21 mouse cellular contexts compared by ENCODE assay signal in the genomic region with DNA sequence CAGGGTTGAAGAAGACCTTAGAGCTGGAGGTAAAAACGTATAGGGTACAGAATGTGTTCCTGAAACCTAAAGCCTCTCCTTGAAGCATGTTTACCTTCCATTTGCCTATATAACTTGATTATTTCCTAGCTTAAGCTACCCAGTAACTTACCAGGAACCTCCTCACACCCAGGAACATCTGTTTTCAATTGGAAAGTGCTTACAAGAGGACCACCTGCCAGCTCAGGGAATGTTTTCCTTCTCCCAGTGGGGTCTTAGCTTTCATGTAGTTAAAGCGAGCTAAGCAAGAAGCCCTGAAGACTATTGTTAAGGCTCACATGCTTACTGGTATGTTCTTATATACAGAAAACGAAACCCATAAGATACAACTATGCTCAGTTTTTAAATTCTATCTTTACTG.
DNase-seq lines count a peak whose midpoint lies in the region; ATAC-seq and TF ChIP-seq lines count a peak whose summit lies in the region.
"Had no signal": no experiment of that assay in that cellular context is flagged by ENCODE, and none has a peak within 500 bp of the region (broad histone marks: within the 10 kb centered on the region; RNA-seq: fewer than 3 reads in every experiment).

No protein-coding gene starts in this region.

- no peak overlapping the region for H3K4me3 ChIP-seq in hindbrain, embryonic 11.5 days (ENCODE audit: low read depth, low read length)
- H3K4me3 ChIP-seq in hindbrain, embryonic 16.5 days (ENCODE audit: low read length): no peak overlapping the region
- no peak overlapping the region for H3K4me3 ChIP-seq in embryonic facial prominence, embryonic 10.5 days
- no peak overlapping the region for H3K4me3 ChIP-seq in limb, embryonic 14.5 days (replicated peaks; ENCODE audit: low read length)
- H3K4me3 ChIP-seq: intestine, embryonic 15.5 days; midbrain, embryonic 15.5 days; neural tube, embryonic 13.5 days had no signal

- ATAC-seq in hindbrain, embryonic 11.5 days (ENCODE audit: low FRiP score): no peak
- no peak for ATAC-seq in hindbrain, embryonic 16.5 days
- ATAC-seq in limb, embryonic 14.5 days (ENCODE audit: low FRiP score, low read depth): peak; percentile 75
- ATAC-seq: intestine, embryonic 15.5 days; liver, postnatal 0 days; midbrain, embryonic 15.5 days had no signal

- no peak overlapping the region for H3K27ac ChIP-seq in hindbrain, embryonic 11.5 days (ENCODE audit: low read depth, low read length)
- H3K27ac ChIP-seq in hindbrain, embryonic 16.5 days (ENCODE audit: low read depth, low read length): no peak overlapping the region
- no peak overlapping the region for H3K27ac ChIP-seq in embryonic facial prominence, embryonic 10.5 days (replicated peaks)
- no peak overlapping the region for H3K27ac ChIP-seq in limb, embryonic 14.5 days (replicated peaks; ENCODE audit: low read depth, low read length)
- H3K27ac ChIP-seq: intestine, embryonic 15.5 days; kidney, postnatal 0 days; midbrain, embryonic 15.5 days; neural tube, embryonic 13.5 days had no signal

- peak; percentile 27 for DNase-seq in hindbrain, embryonic 11.5 days (ENCODE audit: low spot score)
- peak; percentile 74 for DNase-seq in embryo, embryonic 10.5 days (ENCODE audit: low spot score)
- peak; percentile 47 for DNase-seq in embryonic facial prominence, embryonic 10.5 days (ENCODE audit: low spot score)
- peak; percentile 71 for DNase-seq in limb, embryonic 14.5 days (ENCODE audit: low spot score)
- DNase-seq in layer of hippocampus, postnatal 25 days (ENCODE audit: extremely low spot score in 1 of 2, low spot score in 1 of 2): no peak
- DNase-seq in spleen, postnatal 36 days (ENCODE audit: low spot score in 2 of 2): no peak
- DNase-seq: adrenal gland, adult 8-10 months; cerebellum, adult 2 months; gastrocnemius, postnatal 36 days; heart, postnatal 36 days; layer of hippocampus, adult 9-11 months; liver, postnatal 0 days; lung, postnatal 4 days; right cerebral cortex, postnatal 25 days; thymus, adult 18-20 months had no signal

- no peak for TF ChIP-seq POLR2A in limb, embryonic 14.5 days (IDR thresholded peaks at IDR 0.05; ENCODE audit: borderline replicate concordance, extremely low read depth, insufficient read depth, insufficient read length)

- no peaks in the 10 kb centered on the region for H3K36me3 ChIP-seq in hindbrain, embryonic 11.5 days (ENCODE audit: control insufficient read depth, insufficient read depth, low read length)
- H3K36me3 ChIP-seq in hindbrain, embryonic 16.5 days (ENCODE audit: control insufficient read depth, insufficient read depth, low read length): no peaks in the 10 kb centered on the region
- H3K36me3 ChIP-seq in embryonic facial prominence, embryonic 10.5 days (replicated peaks): no peaks in the 10 kb centered on the region
- no peaks in the 10 kb centered on the region for H3K36me3 ChIP-seq in limb, embryonic 14.5 days (ENCODE audit: control insufficient read depth, insufficient read depth, low read length)
- H3K36me3 ChIP-seq: G1E; intestine, embryonic 15.5 days; midbrain, embryonic 15.5 days; neural tube, embryonic 13.5 days had no signal

- no peak overlapping the region for H3K4me2 ChIP-seq in hindbrain, embryonic 11.5 days (replicated peaks; ENCODE audit: low read depth, low read length)
- no peak overlapping the region for H3K4me2 ChIP-seq in hindbrain, embryonic 16.5 days (ENCODE audit: low read length)
- no peak overlapping the region for H3K4me2 ChIP-seq in limb, embryonic 14.5 days (replicated peaks; ENCODE audit: low read depth, low read length, severe bottlenecking)
- H3K4me2 ChIP-seq: intestine, embryonic 15.5 days; midbrain, embryonic 15.5 days; neural tube, embryonic 13.5 days had no signal

- no peaks in the 10 kb centered on the region for H3K27me3 ChIP-seq in hindbrain, embryonic 11.5 days (ENCODE audit: control insufficient read depth, insufficient read depth, low read length)
- H3K27me3 ChIP-seq in hindbrain, embryonic 16.5 days (replicated peaks; ENCODE audit: control insufficient read depth, insufficient read depth, low read length): no peaks in the 10 kb centered on the region
- H3K27me3 ChIP-seq in embryonic facial prominence, embryonic 10.5 days (replicated peaks; ENCODE audit: low read depth, poor library complexity, severe bottlenecking): no peaks in the 10 kb centered on the region
- no peaks in the 10 kb centered on the region for H3K27me3 ChIP-seq in limb, embryonic 14.5 days (ENCODE audit: control insufficient read depth, insufficient read depth, low read length)
- H3K27me3 ChIP-seq: intestine, embryonic 15.5 days; midbrain, embryonic 15.5 days; neural tube, embryonic 13.5 days had no signal

- WGBS in hindbrain, embryonic 11.5 days: 38% methylated on average over 3 of the region's 3 CpGs
- WGBS in hindbrain, embryonic 16.5 days: 53% methylated on average over 3 of the region's 3 CpGs
- 17% methylated on average over 3 of the region's 3 CpGs for WGBS in embryonic facial prominence, embryonic 10.5 days
- 12% methylated on average over 3 of the region's 3 CpGs for WGBS in limb, embryonic 14.5 days

- no peaks in the 10 kb centered on the region for H3K4me1 ChIP-seq in hindbrain, embryonic 11.5 days (replicated peaks; ENCODE audit: control insufficient read depth, insufficient read depth, low read length)
- no peaks in the 10 kb centered on the region for H3K4me1 ChIP-seq in hindbrain, embryonic 16.5 days (ENCODE audit: control insufficient read depth, insufficient read depth, low read depth, low read length)
- peaks cover 22% of the 10 kb centered on the region for H3K4me1 ChIP-seq in embryonic facial prominence, embryonic 10.5 days
- peaks cover 15% of the 10 kb centered on the region for H3K4me1 ChIP-seq in limb, embryonic 14.5 days (ENCODE audit: control insufficient read depth, insufficient read depth, low read length)
- H3K4me1 ChIP-seq: intestine, embryonic 15.5 days; midbrain, embryonic 15.5 days; neural tube, embryonic 13.5 days had no signal

- H3K9me3 ChIP-seq in hindbrain, embryonic 11.5 days (ENCODE audit: control insufficient read depth, low read length): no peaks in the 10 kb centered on the region
- no peaks in the 10 kb centered on the region for H3K9me3 ChIP-seq in hindbrain, embryonic 16.5 days (ENCODE audit: control insufficient read depth, low read length)
- H3K9me3 ChIP-seq in embryonic facial prominence, embryonic 10.5 days: no peaks in the 10 kb centered on the region
- H3K9me3 ChIP-seq in limb, embryonic 14.5 days (ENCODE audit: control insufficient read depth, low read length): no peaks in the 10 kb centered on the region
- H3K9me3 ChIP-seq: G1E; intestine, embryonic 15.5 days; midbrain, embryonic 15.5 days; neural tube, embryonic 13.5 days had no signal

- H3K9ac ChIP-seq in hindbrain, embryonic 11.5 days (ENCODE audit: low read depth, low read length): no peak overlapping the region
- no peak overlapping the region for H3K9ac ChIP-seq in hindbrain, embryonic 16.5 days (ENCODE audit: low read depth, low read length)
- H3K9ac ChIP-seq in limb, embryonic 14.5 days (ENCODE audit: low read depth, low read length, severe bottlenecking): no peak overlapping the region
- H3K9ac ChIP-seq: intestine, embryonic 15.5 days; liver, postnatal 0 days; midbrain, embryonic 15.5 days; neural tube, embryonic 13.5 days had no signal

Comparison
In these comparisons a context has a peak if more than half of its experiments do, and no peak if none do; other contexts are left out.
1. DNase-seq: peak in hindbrain, embryonic 11.5 days (single experiment), embryo, embryonic 10.5 days (single experiment), embryonic facial prominence, embryonic 10.5 days (single experiment) and limb, embryonic 14.5 days (single experiment); none in layer of hippocampus, postnatal 25 days (0 of 2) and spleen, postnatal 36 days (0 of 2).